Mouse (Mus musculus): Measurements from ENCODE around the gene Tmc6. TPM values are rescaled to one million over a fixed set of nuclear protein-coding genes. Genes with fewer than 3 reads are reported as not detected.

Gene Tmc6
- polyA plus RNA-seq, 1 experiment from 2014 or later, result 27.2 TPM

DNA sequence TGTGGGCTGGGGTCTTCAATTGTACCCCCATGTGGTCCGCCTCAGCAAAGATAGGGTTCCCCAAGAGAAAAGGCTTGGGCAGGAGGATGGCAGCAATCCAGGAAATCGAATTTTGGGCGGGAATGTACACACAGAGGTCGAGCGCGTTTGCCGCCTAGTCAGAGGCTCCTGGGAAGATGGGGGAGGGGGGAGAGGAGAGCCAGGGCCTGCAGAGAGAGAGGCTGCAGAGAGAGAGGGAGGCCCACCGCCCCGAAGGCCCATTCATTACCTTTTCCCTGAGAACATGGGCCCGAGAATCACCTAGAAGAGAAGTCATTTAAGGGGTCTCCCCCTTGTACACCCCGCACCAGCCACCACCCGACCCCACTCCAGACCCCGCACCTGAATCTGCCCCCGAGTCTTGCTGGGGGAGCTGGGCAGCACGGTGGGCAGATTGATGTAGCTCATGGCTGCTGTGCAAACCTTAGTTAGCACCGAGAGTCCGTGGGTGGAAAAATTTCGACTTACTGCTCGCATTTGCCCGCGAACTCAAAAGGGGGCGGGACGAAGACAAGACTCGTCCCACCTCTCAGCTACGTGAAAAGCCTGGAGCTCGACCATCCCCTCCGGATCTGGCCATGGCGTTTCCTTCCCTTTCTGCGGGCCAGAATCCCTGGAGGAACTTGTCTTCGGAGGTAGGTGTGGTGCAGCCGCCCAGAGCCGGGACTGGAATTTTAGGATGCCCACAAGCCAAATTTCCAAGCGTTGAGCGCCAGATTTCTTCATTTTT, 43.5 kb upstream of the Tmc6 start, which contains the start of the genes Afmid and Tk1:
Afmid (plus strand) TSS at position 592 of the 769 bp plus-strand sequence.
Tk1 (minus strand) TSS at position 760 of the 769 bp plus-strand sequence.
- WGBS, result under 1% methylated on average over 34 of the region's 34 CpGs
- H3K4me3 ChIP-seq (ENCODE audit: low read length), result peak within 1 kb of the TSS; percentile 74
- peak within 1 kb of the TSS; percentile 96 for H3K27ac ChIP-seq (ENCODE audit: low read depth, low read length)
- peak; percentile 72 for ATAC-seq (ENCODE audit: low FRiP score, low TSS enrichment)
- H3K4me2 ChIP-seq (replicated peaks; ENCODE audit: low read depth, low read length), result peak within 1 kb of the TSS; percentile 87
- no peaks in the 10 kb centered on the region for H3K27me3 ChIP-seq (ENCODE audit: control insufficient read depth, insufficient read depth, low read length)
- peak within 1 kb of the TSS; percentile 80 for H3K9ac ChIP-seq (ENCODE audit: low read depth, low read length)
- peaks cover 31% of the 10 kb centered on the region for H3K36me3 ChIP-seq (ENCODE audit: control insufficient read depth, insufficient read depth, low read length)
- no peaks in the 10 kb centered on the region for H3K9me3 ChIP-seq (ENCODE audit: control insufficient read depth, low read length)
- H3K4me1 ChIP-seq (ENCODE audit: control insufficient read depth, insufficient read depth, low read length), result peaks cover 58% of the 10 kb centered on the region

DNA sequence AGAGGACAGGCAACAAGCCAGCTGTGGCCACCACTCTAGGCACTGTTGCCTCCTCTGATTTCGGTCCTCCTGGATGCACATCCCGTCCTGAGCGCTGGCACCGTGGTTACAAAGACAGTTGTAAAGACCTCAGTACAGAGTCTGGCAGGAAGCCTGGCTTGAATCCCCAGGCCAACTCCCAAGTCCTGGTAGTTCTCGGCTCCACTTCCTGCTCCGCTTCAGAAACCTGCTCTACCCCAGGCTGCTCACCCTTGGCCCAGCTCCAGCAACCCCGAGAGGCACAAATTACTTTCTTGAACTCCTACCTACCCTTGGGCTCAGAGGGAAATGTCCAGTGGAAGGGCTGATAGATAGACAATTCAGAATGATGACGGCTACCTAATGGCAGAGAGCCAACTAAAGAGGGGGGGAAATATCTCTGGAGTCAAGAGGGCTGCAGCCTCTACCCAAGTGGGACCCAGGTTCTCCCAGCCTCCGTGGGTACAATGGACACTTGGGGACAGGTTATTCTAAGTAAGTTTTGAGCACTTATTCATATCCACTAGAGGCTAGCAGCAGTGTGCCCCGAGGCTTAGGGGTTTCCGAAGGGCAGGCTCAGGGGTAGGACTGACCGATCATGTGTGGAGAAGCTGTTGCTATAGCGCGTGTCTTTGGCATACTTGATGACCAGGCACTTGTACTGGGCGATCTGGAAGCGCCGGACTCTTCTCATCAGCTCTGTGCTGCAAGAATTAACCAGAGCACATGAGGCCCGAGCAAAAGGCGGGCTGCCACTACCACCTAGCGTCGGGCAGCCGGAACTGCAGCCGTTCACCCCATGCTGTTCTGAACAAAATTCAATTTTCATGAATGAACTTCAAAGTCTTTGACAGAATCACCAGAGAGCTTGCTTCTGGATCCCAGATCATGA, 42.3 kb upstream of the Tmc6 start:
- WGBS, result 19% methylated on average over 23 of the region's 23 CpGs
- Histone ChIP-seq H3K4me3 (ENCODE audit: low read length) (peak overlapping the region; percentile 74), H3K27ac (ENCODE audit: low read depth, low read length) (no peak overlapping the region; the same call in 1 of the 2 replicates), H3K4me1 (ENCODE audit: control insufficient read depth, insufficient read depth, low read length) (peaks cover 47% of the 10 kb centered on the region), H3K4me2 (replicated peaks; ENCODE audit: low read depth, low read length) (peak overlapping the region; percentile 87), H3K9ac (ENCODE audit: low read depth, low read length) (peak overlapping the region; percentile 80), H3K9me3 (ENCODE audit: control insufficient read depth, low read length) (no peaks in the 10 kb centered on the region), H3K36me3 (ENCODE audit: control insufficient read depth, insufficient read depth, low read length) (peaks cover 43% of the 10 kb centered on the region), H3K27me3 (ENCODE audit: control insufficient read depth, insufficient read depth, low read length) (no peaks in the 10 kb centered on the region)
- peak; percentile 65 for ATAC-seq (ENCODE audit: low FRiP score, low TSS enrichment)

GRCm38 (mm10) chr11:117823411-117823810, 41.4 kb upstream of the Tmc6 start:
- 87% methylated on average over 6 of the region's 6 CpGs for WGBS
- no peak overlapping the region for H3K9ac ChIP-seq (ENCODE audit: low read depth, low read length)
- ATAC-seq (ENCODE audit: low FRiP score, low TSS enrichment), result no peak
- no peaks in the 10 kb centered on the region for H3K27me3 ChIP-seq (ENCODE audit: control insufficient read depth, insufficient read depth, low read length)
- peaks cover 39% of the 10 kb centered on the region for H3K4me1 ChIP-seq (ENCODE audit: control insufficient read depth, insufficient read depth, low read length)
- H3K4me3 ChIP-seq (ENCODE audit: low read length), result no peak overlapping the region
- 0 out of 2 replicates have a peak overlapping the region, but pooled peaks have one; percentile 4 for H3K4me2 ChIP-seq (replicated peaks; ENCODE audit: low read depth, low read length)
- H3K27ac ChIP-seq (ENCODE audit: low read depth, low read length), result no peak overlapping the region
- no peaks in the 10 kb centered on the region for H3K9me3 ChIP-seq (ENCODE audit: control insufficient read depth, low read length)
- peaks cover 52% of the 10 kb centered on the region for H3K36me3 ChIP-seq (ENCODE audit: control insufficient read depth, insufficient read depth, low read length)

DNA sequence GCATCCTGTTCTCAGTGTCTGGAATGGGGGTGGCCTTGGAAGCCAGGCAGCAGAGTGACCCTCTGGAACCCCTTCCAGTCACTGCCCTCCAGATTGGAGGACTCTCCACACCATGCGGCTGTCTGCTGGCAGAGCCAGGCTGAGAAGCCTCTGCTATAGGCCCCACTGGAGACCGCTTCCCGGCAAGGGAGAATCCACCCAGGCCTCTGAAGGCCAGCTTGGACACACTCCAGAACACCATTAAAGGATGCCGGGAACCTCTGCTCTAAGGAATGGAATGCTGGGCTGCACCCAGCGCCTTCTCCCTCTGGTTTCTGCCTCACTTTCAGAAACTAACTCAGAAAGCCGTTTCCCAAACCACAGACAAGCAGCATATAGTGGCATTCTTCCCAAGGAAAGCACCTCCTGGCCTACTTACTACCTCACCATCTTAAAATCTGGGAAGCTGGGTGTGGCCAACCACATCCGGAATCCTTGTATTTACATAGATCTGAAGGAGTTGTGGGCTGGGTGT, 40.8 kb upstream of the Tmc6 start:
- Histone ChIP-seq H3K9me3 (ENCODE audit: control insufficient read depth, low read length) (no peaks in the 10 kb centered on the region), H3K4me3 (ENCODE audit: low read length) (no peak overlapping the region), H3K36me3 (ENCODE audit: control insufficient read depth, insufficient read depth, low read length) (peaks cover 58% of the 10 kb centered on the region), H3K4me1 (ENCODE audit: control insufficient read depth, insufficient read depth, low read length) (peaks cover 36% of the 10 kb centered on the region), H3K27ac (ENCODE audit: low read depth, low read length) (no peak overlapping the region), H3K27me3 (ENCODE audit: control insufficient read depth, insufficient read depth, low read length) (no peaks in the 10 kb centered on the region), H3K9ac (ENCODE audit: low read depth, low read length) (no peak overlapping the region), H3K4me2 (replicated peaks; ENCODE audit: low read depth, low read length) (no peak overlapping the region)
- WGBS, result 83% methylated on average over 7 of the region's 7 CpGs
- ATAC-seq (ENCODE audit: low FRiP score, low TSS enrichment), result no peak

GRCm38 (mm10) chr11:117821868-117822267, 39.9 kb upstream of the Tmc6 start:
- 78% methylated on average over 9 of the region's 9 CpGs for WGBS
- no peaks in the 10 kb centered on the region for H3K9me3 ChIP-seq (ENCODE audit: control insufficient read depth, low read length)
- no peak overlapping the region for H3K27ac ChIP-seq (ENCODE audit: low read depth, low read length)
- no peak for ATAC-seq (ENCODE audit: low FRiP score, low TSS enrichment)
- no peak overlapping the region for H3K4me2 ChIP-seq (replicated peaks; ENCODE audit: low read depth, low read length)
- peaks cover 31% of the 10 kb centered on the region for H3K4me1 ChIP-seq (ENCODE audit: control insufficient read depth, insufficient read depth, low read length)
- no peak overlapping the region for H3K4me3 ChIP-seq (ENCODE audit: low read length)
- H3K9ac ChIP-seq (ENCODE audit: low read depth, low read length), result no peak overlapping the region
- peaks cover 67% of the 10 kb centered on the region for H3K36me3 ChIP-seq (ENCODE audit: control insufficient read depth, insufficient read depth, low read length)
- H3K27me3 ChIP-seq (ENCODE audit: control insufficient read depth, insufficient read depth, low read length), result no peaks in the 10 kb centered on the region

DNA sequence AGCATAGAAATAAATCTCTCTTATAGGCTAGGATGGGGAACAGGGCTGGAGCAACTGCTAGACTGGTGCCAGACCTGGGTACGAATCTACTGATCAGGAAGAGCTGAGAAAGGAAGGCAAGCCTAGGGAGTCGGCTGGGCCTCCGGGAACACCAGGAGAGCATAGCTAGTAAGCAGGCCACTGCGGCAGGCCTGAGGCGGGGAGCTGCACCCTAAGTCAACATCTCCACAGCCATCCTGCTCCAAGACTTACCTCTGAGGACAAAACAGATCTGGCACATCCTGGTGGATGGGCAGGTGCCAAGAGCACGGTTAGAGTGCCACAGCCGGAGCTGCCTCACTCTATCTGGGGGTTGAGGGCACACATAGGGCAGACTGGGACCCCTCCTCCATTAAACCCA, 38.2 kb upstream of the Tmc6 start:
- ATAC-seq (ENCODE audit: low FRiP score, low TSS enrichment), result no peak
- peaks cover 24% of the 10 kb centered on the region for H3K4me1 ChIP-seq (ENCODE audit: control insufficient read depth, insufficient read depth, low read length)
- 92% methylated on average over 7 of the region's 7 CpGs for WGBS
- no peak overlapping the region for H3K4me3 ChIP-seq (ENCODE audit: low read length)
- H3K27me3 ChIP-seq (ENCODE audit: control insufficient read depth, insufficient read depth, low read length), result no peaks in the 10 kb centered on the region
- no peak overlapping the region for H3K27ac ChIP-seq (ENCODE audit: low read depth, low read length)
- H3K36me3 ChIP-seq (ENCODE audit: control insufficient read depth, insufficient read depth, low read length), result peaks cover 80% of the 10 kb centered on the region
- H3K9me3 ChIP-seq (ENCODE audit: control insufficient read depth, low read length), result no peaks in the 10 kb centered on the region
- no peak overlapping the region for H3K9ac ChIP-seq (ENCODE audit: low read depth, low read length)
- H3K4me2 ChIP-seq (replicated peaks; ENCODE audit: low read depth, low read length), result no peak overlapping the region

- WGBS, result 92% methylated on average over 8 of the region's 8 CpGs
- H3K36me3 ChIP-seq (ENCODE audit: control insufficient read depth, insufficient read depth, low read length), result peaks cover 90% of the 10 kb centered on the region
These were observed 37.1 kb upstream of the Tmc6 start for GRCm38 (mm10) chr11:117819095-117819494.

DNA sequence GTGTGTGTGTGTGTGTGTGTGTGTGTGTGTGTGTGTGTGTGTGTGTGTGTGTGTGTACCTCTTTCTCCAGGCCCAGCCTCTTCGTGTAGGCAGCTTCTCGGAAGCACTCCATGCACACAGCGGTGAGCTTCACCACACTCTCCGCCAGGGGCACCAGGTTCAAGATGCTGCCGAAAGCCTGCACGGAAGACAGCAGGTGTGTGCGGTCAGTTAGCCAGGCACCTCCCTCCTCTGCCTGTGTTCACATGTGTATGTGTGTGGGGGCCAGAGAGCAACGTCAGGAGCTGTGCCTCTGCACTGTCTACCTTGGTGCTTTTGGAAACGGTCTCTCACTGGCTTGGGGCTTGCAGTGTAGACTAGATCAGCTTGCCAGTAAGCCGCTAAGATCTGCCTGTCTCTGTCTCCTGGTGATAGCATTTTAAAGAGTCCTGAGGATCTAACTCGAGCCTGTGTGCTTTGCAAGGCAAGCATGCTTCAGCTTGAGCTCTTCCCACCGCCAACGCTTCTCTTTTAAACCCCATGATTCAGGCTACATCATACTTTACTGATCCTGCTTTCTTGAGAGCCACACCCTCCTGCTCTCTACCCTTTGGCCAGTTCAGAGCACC, 34.5 kb upstream of the Tmc6 start:
- Histone ChIP-seq H3K4me3 (ENCODE audit: low read length) (no peak overlapping the region), H3K9me3 (ENCODE audit: control insufficient read depth, low read length) (no peaks in the 10 kb centered on the region), H3K36me3 (ENCODE audit: control insufficient read depth, insufficient read depth, low read length) (peaks cover 85% of the 10 kb centered on the region), H3K4me2 (replicated peaks; ENCODE audit: low read depth, low read length) (no peak overlapping the region), H3K27me3 (ENCODE audit: control insufficient read depth, insufficient read depth, low read length) (no peaks in the 10 kb centered on the region), H3K27ac (ENCODE audit: low read depth, low read length) (no peak overlapping the region), H3K4me1 (ENCODE audit: control insufficient read depth, insufficient read depth, low read length) (no peaks in the 10 kb centered on the region), H3K9ac (ENCODE audit: low read depth, low read length) (no peak overlapping the region)
- WGBS, result 90% methylated on average over 13 of the region's 13 CpGs
- ATAC-seq (ENCODE audit: low FRiP score, low TSS enrichment), result no peak

More at GRCm38 (mm10) chr11:117819095-117819494, 37.1 kb upstream of the Tmc6 start:
- no peaks in the 10 kb centered on the region for H3K9me3 ChIP-seq (ENCODE audit: control insufficient read depth, low read length)
- ATAC-seq (ENCODE audit: low FRiP score, low TSS enrichment), result no peak
- H3K27ac ChIP-seq (ENCODE audit: low read depth, low read length), result no peak overlapping the region
- no peaks in the 10 kb centered on the region for H3K27me3 ChIP-seq (ENCODE audit: control insufficient read depth, insufficient read depth, low read length)
- no peak overlapping the region for H3K4me3 ChIP-seq (ENCODE audit: low read length)
- peaks cover 15% of the 10 kb centered on the region for H3K4me1 ChIP-seq (ENCODE audit: control insufficient read depth, insufficient read depth, low read length)
- no peak overlapping the region for H3K9ac ChIP-seq (ENCODE audit: low read depth, low read length)
- H3K4me2 ChIP-seq (replicated peaks; ENCODE audit: low read depth, low read length), result no peak overlapping the region
